Mouse (Mus musculus): ENCODE data around the gene Chchd1. TPM values are rescaled to one million over a fixed set of nuclear protein-coding genes. Genes with fewer than 3 reads are reported as not detected.
A peak's percentile ranks its signal among the peaks of the same experiment; 100 is the strongest.
"Not testable (repeated sequence)": the region's sequence is repeated elsewhere in the genome, so short reads cannot be mapped to it uniquely, and the experiment has no call there.

The Chchd1 gene
- polyA plus RNA-seq, 1 experiment, result 177 TPM

GRCm38 (mm10) chr14:20702096-20702740 lies 588 bp upstream of the Chchd1 start:
- Histone ChIP-seq H3K79me3 (ENCODE audit: low read depth) (peaks cover 58% of the 10 kb centered on the region), H3K27me3 (ENCODE audit: control insufficient read depth, insufficient read depth, insufficient read length) (no peaks in the 10 kb centered on the region), H3ac (ENCODE audit: control insufficient read depth, insufficient read length, low read depth) (peak overlapping the region; percentile 66), H3K79me2 (ENCODE audit: control insufficient read depth, insufficient read depth) (peaks cover 77% of the 10 kb centered on the region), H3K36me3 (ENCODE audit: control insufficient read depth, insufficient read depth) (peaks cover 28% of the 10 kb centered on the region), H3K4me3 (ENCODE audit: insufficient read depth, poor library complexity, severe bottlenecking) (peak overlapping the region; percentile 84)
- no peak for TF ChIP-seq CEBPB (IDR thresholded peaks at IDR 0.05; ENCODE audit: low read depth)
- TF ChIP-seq MYOD1 (IDR thresholded peaks at IDR 0.05; ENCODE audit: control insufficient read depth, insufficient read length, low read depth), result no peak
- no peak for TF ChIP-seq MAX (IDR thresholded peaks at IDR 0.05)
- no peak for TF ChIP-seq USF1 (IDR thresholded peaks at IDR 0.05; ENCODE audit: low read depth)
- no peak for TF ChIP-seq CTCF (IDR thresholded peaks at IDR 0.05; ENCODE audit: control insufficient read depth, insufficient read depth, insufficient read length)
- TF ChIP-seq FOSL1 (IDR thresholded peaks at IDR 0.05; ENCODE audit: insufficient read depth, low read length, poor library complexity, severe bottlenecking), result no peak
- no peak for TF ChIP-seq MYOG (IDR thresholded peaks at IDR 0.05; ENCODE audit: control insufficient read depth, extremely low read depth, insufficient read length)

GRCm38 (mm10) chr14:20703461-20703860 lies 655 bp downstream of the Chchd1 start:
- peaks cover 75% of the 10 kb centered on the region for H3K79me2 ChIP-seq (ENCODE audit: control insufficient read depth, insufficient read depth)
- H3K79me3 ChIP-seq (ENCODE audit: low read depth), result peaks cover 58% of the 10 kb centered on the region
- H3K36me3 ChIP-seq (ENCODE audit: control insufficient read depth, insufficient read depth), result peaks cover 28% of the 10 kb centered on the region
- not testable (repeated sequence) for H3K27me3 ChIP-seq (ENCODE audit: control insufficient read depth, insufficient read depth, insufficient read length)
- H3K4me3 ChIP-seq (ENCODE audit: insufficient read depth, poor library complexity, severe bottlenecking), result peak overlapping the region; percentile 84
- peak overlapping the region; percentile 84 for H3ac ChIP-seq (ENCODE audit: control insufficient read depth, insufficient read length, low read depth)

- Histone ChIP-seq H3K79me2 (ENCODE audit: control insufficient read depth, insufficient read depth) (peaks cover 62% of the 10 kb centered on the region), H3ac (ENCODE audit: control insufficient read depth, insufficient read length, low read depth) (peak within 1 kb of the TSS; percentile 89), H3K4me3 (ENCODE audit: insufficient read depth, poor library complexity, severe bottlenecking) (peak within 1 kb of the TSS; percentile 89), H3K79me3 (ENCODE audit: low read depth) (peaks cover 42% of the 10 kb centered on the region), H3K27me3 (ENCODE audit: control insufficient read depth, insufficient read depth, insufficient read length) (no peaks in the 10 kb centered on the region), H3K36me3 (ENCODE audit: control insufficient read depth, insufficient read depth) (peaks cover 35% of the 10 kb centered on the region)
- no peak for TF ChIP-seq MYOG (IDR thresholded peaks at IDR 0.05; ENCODE audit: control insufficient read depth, extremely low read depth, insufficient read length)
- TF ChIP-seq MAX (IDR thresholded peaks at IDR 0.05), result peak; percentile 85
- TF ChIP-seq USF1 (IDR thresholded peaks at IDR 0.05; ENCODE audit: low read depth), result peak; percentile 52
Observed at GRCm38 (mm10) chr14:20707201-20708190, 4.7 kb downstream of the Chchd1 start, which contains the start of gene Zswim8. Gene Zswim8, plus strand, starts transcription at chr14:20707552.

- Histone ChIP-seq H3K4me3 (ENCODE audit: insufficient read depth, poor library complexity, severe bottlenecking) (peak overlapping the region; percentile 89), H3K27me3 (ENCODE audit: control insufficient read depth, insufficient read depth, insufficient read length) (no peaks in the 10 kb centered on the region), H3K36me3 (ENCODE audit: control insufficient read depth, insufficient read depth) (peaks cover 43% of the 10 kb centered on the region), H3K79me2 (ENCODE audit: control insufficient read depth, insufficient read depth) (peaks cover 55% of the 10 kb centered on the region), H3K79me3 (ENCODE audit: low read depth) (peaks cover 38% of the 10 kb centered on the region), H3ac (ENCODE audit: control insufficient read depth, insufficient read length, low read depth) (peak overlapping the region; percentile 89)
- TF ChIP-seq FOSL1 (IDR thresholded peaks at IDR 0.05; ENCODE audit: insufficient read depth, low read length, poor library complexity, severe bottlenecking), result no peak
- no peak for TF ChIP-seq MYOG (IDR thresholded peaks at IDR 0.05; ENCODE audit: control insufficient read depth, extremely low read depth, insufficient read length)
- peak; percentile 95 for TF ChIP-seq USF1 (IDR thresholded peaks at IDR 0.05; ENCODE audit: low read depth)
Observed at GRCm38 (mm10) chr14:20708239-20708638, 5.4 kb downstream of the Chchd1 start.

GRCm38 (mm10) chr14:20713832-20714231 lies 11.0 kb downstream of the Chchd1 start:
- no peak overlapping the region for H3K4me3 ChIP-seq (ENCODE audit: insufficient read depth, poor library complexity, severe bottlenecking)
- H3K79me3 ChIP-seq (ENCODE audit: low read depth), result peaks cover 18% of the 10 kb centered on the region
- no peak for TF ChIP-seq CEBPB (IDR thresholded peaks at IDR 0.05; ENCODE audit: low read depth)
- TF ChIP-seq MYOG (IDR thresholded peaks at IDR 0.05; ENCODE audit: control insufficient read depth, extremely low read depth, insufficient read length), result no peak
- no peak for TF ChIP-seq MYOD1 (IDR thresholded peaks at IDR 0.05; ENCODE audit: control insufficient read depth, insufficient read length, low read depth)
- TF ChIP-seq MAX (IDR thresholded peaks at IDR 0.05), result no peak
- no peak for TF ChIP-seq CTCF (IDR thresholded peaks at IDR 0.05; ENCODE audit: control insufficient read depth, insufficient read depth, insufficient read length)
- TF ChIP-seq USF1 (IDR thresholded peaks at IDR 0.05; ENCODE audit: low read depth), result no peak
- no peak for TF ChIP-seq FOSL1 (IDR thresholded peaks at IDR 0.05; ENCODE audit: insufficient read depth, low read length, poor library complexity, severe bottlenecking)
- no peak overlapping the region for H3ac ChIP-seq (ENCODE audit: control insufficient read depth, insufficient read length, low read depth)
- no peaks in the 10 kb centered on the region for H3K27me3 ChIP-seq (ENCODE audit: control insufficient read depth, insufficient read depth, insufficient read length)
- H3K36me3 ChIP-seq (ENCODE audit: control insufficient read depth, insufficient read depth), result peaks cover 75% of the 10 kb centered on the region
- H3K79me2 ChIP-seq (ENCODE audit: control insufficient read depth, insufficient read depth), result peaks cover 24% of the 10 kb centered on the region

- H3K79me3 ChIP-seq (ENCODE audit: low read depth), result no peaks in the 10 kb centered on the region
- no peak overlapping the region for H3K4me3 ChIP-seq (ENCODE audit: insufficient read depth, poor library complexity, severe bottlenecking)
- H3K79me2 ChIP-seq (ENCODE audit: control insufficient read depth, insufficient read depth), result no peaks in the 10 kb centered on the region
- H3K27me3 ChIP-seq (ENCODE audit: control insufficient read depth, insufficient read depth, insufficient read length), result no peaks in the 10 kb centered on the region
- no peak for TF ChIP-seq MYOD1 (IDR thresholded peaks at IDR 0.05; ENCODE audit: control insufficient read depth, insufficient read length, low read depth)
- no peak for TF ChIP-seq CEBPB (IDR thresholded peaks at IDR 0.05; ENCODE audit: low read depth)
- H3K36me3 ChIP-seq (ENCODE audit: control insufficient read depth, insufficient read depth), result peaks cover 80% of the 10 kb centered on the region
- H3ac ChIP-seq (ENCODE audit: control insufficient read depth, insufficient read length, low read depth), result no peak overlapping the region
Observed at GRCm38 (mm10) chr14:20718443-20718842, 15.6 kb downstream of the Chchd1 start.
